Mouse (Mus musculus): ENCODE data around the gene Rsc1a1. TPM values are rescaled to one million over a fixed set of nuclear protein-coding genes. Genes with fewer than 3 reads are reported as not detected.

Rsc1a1 gene
- polyA plus RNA-seq, 1 experiment from 2014 or later, result 0.44 TPM

DNA sequence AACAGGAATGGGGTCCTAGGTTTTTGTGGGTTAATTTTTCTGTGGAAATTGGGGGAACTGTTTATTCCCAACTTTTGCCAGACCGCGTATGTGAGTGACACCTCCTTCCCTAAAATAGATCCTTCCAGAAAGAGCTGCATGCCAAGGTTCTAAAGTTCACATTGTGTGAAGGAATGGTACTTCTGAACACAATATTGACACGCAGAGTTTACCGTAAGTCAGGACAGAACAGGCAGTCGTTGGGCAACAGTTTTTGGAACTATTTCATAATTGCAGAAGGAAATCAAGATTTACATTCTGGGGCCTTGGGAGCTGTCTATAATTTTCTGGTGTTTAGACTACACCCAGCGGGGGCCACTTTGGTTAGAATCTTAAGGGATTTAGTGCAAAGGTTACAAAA is 36.6 kb upstream of the Rsc1a1 start:
- H3K4me2 ChIP-seq, result peak overlapping the region; percentile 91
- peaks cover 6% of the 10 kb centered on the region; the same call in 1 of the 2 replicates for H3K36me3 ChIP-seq
- H3K4me1 ChIP-seq (replicated peaks), result peaks cover 34% of the 10 kb centered on the region
- ATAC-seq (ENCODE audit: low FRiP score), result no peak
- H3K9ac ChIP-seq, result peak overlapping the region; percentile 96; the same call in 1 of the 2 replicates
- H3K9me3 ChIP-seq, result no peaks in the 10 kb centered on the region
- 79% methylated on average over 6 of the region's 6 CpGs for WGBS
- peak overlapping the region; percentile 92 for H3K4me3 ChIP-seq
- H3K27me3 ChIP-seq, result no peaks in the 10 kb centered on the region
- no peak overlapping the region for H3K27ac ChIP-seq

DNA sequence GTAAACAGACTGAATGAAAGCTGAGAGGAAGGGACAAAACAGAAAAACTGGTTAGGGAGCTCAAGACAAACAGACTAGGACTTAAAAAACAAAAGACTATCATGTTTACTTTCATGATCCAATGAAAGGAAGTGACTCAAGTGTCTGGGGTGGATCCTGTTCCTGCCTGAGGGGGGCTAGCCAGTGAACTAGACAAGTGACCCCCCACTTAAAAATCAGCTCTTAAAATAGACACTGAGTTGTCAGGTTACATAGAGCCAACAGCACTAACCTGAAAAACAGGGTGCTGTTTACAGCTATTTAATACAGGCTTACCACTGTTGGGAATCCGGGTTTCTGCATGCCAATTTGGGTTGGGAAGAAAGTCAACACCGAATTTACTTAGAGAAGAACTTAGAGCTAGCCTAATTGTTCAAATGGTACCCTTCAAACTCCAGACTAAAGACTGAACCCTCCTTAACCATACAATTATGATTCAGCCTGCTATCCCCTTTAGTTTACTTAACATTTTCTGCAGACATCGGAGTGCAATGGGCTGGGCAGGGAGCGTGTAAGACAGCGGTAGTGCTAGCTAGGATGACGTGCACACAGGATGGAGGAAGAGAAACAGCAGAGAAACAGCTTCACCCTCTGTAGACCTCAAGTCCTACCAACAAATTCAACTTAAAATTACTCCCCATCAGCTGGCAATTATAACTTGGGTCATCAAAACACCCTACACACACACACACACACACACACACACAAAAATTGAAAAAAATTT is 35.5 kb upstream of the Rsc1a1 start:
- Histone ChIP-seq H3K36me3 (peaks cover 8% of the 10 kb centered on the region; the same call in 1 of the 2 replicates), H3K4me3 (no peak overlapping the region), H3K4me2 (peak overlapping the region; percentile 91), H3K27me3 (no peaks in the 10 kb centered on the region), H3K27ac (no peak overlapping the region), H3K9ac (no peak overlapping the region), H3K4me1 (replicated peaks) (peaks cover 34% of the 10 kb centered on the region), H3K9me3 (no peaks in the 10 kb centered on the region)
- no peak for ATAC-seq (ENCODE audit: low FRiP score)
- 78% methylated on average over 6 of the region's 6 CpGs for WGBS

GRCm38 (mm10) chr4:141719304-141719703 is 33.9 kb upstream of the Rsc1a1 start:
- Histone ChIP-seq H3K4me1 (replicated peaks) (peaks cover 39% of the 10 kb centered on the region), H3K4me3 (no peak overlapping the region), H3K27ac (no peak overlapping the region), H3K4me2 (no peak overlapping the region), H3K9me3 (no peaks in the 10 kb centered on the region), H3K9ac (no peak overlapping the region), H3K36me3 (peaks cover 8% of the 10 kb centered on the region; the same call in 1 of the 2 replicates), H3K27me3 (no peaks in the 10 kb centered on the region)
- WGBS, result 98% methylated on average over 1 of the region's 1 CpGs
- no peak for ATAC-seq (ENCODE audit: low FRiP score)

- Histone ChIP-seq H3K27ac (no peak overlapping the region), H3K9me3 (no peaks in the 10 kb centered on the region), H3K27me3 (no peaks in the 10 kb centered on the region), H3K4me2 (no peak overlapping the region), H3K4me1 (replicated peaks) (peaks cover 33% of the 10 kb centered on the region), H3K36me3 (peaks cover 15% of the 10 kb centered on the region), H3K4me3 (no peak overlapping the region), H3K9ac (no peak overlapping the region)
- no peak for ATAC-seq (ENCODE audit: low FRiP score)
- 80% methylated on average over 4 of the region's 4 CpGs for WGBS
Observed at GRCm38 (mm10) chr4:141717633-141718032, 32.2 kb upstream of the Rsc1a1 start.

DNA sequence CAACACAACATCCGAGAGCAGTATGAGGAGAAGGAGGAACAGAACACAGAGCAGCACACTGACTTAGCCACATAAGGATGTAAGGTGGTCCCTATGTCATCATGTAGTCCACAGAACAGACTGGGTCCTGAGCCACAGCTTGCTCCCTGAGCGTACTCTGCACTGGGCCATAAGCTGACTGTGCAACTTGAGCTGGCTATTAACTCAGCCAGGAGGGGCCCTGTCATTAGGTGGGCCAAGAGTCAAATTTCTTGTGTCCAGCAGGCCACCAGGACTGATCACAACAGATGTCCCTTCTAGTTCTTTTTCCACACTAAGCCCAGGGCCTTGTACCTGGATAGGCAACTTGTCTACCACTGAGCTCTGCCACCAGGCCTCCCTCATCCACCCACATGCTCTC is 29.6 kb upstream of the Rsc1a1 start:
- Histone ChIP-seq H3K36me3 (peaks cover 38% of the 10 kb centered on the region), H3K27ac (no peak overlapping the region), H3K27me3 (no peaks in the 10 kb centered on the region), H3K9me3 (no peaks in the 10 kb centered on the region), H3K4me1 (replicated peaks) (peaks cover 9% of the 10 kb centered on the region; the same call in 1 of the 2 replicates), H3K4me2 (no peak overlapping the region), H3K9ac (no peak overlapping the region), H3K4me3 (no peak overlapping the region)
- no peak for ATAC-seq (ENCODE audit: low FRiP score)
- WGBS, result 76% methylated on average over 2 of the region's 2 CpGs

DNA sequence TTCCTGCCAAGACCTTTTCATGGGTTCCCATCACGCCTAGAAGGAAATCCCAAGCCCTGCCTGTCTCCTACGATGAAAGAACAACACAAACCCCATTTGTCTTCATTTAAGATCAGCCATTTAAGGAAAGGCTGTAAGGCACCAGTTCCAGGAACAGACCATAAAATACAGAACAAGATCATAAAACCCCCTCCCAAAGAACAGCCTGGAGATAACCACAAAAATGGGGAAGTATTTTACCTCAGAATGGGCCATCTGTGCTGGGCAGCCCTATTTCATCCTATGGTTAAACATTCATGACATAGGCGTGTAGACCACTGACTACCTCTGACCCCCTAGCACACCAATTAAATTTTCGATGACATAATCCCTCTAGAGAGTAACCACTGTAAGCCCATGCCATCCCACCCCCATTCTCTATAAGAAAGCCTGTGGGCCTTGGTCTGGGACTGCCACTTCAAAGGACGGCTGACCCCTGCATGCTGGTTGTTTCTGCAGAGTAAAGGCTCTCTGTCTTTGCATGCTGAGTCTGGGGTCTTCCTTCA is 28.3 kb upstream of the Rsc1a1 start:
- Histone ChIP-seq H3K4me2 (no peak overlapping the region), H3K27ac (no peak overlapping the region), H3K9me3 (no peaks in the 10 kb centered on the region), H3K9ac (no peak overlapping the region), H3K4me1 (replicated peaks) (peaks cover 5% of the 10 kb centered on the region; the same call in 1 of the 2 replicates), H3K36me3 (peaks cover 51% of the 10 kb centered on the region), H3K27me3 (no peaks in the 10 kb centered on the region), H3K4me3 (no peak overlapping the region)
- ATAC-seq (ENCODE audit: low FRiP score), result no peak
- 90% methylated on average over 5 of the region's 5 CpGs for WGBS

GRCm38 (mm10) chr4:141711250-141711649 is 25.9 kb upstream of the Rsc1a1 start:
- Histone ChIP-seq H3K27ac (no peak overlapping the region), H3K36me3 (peaks cover 71% of the 10 kb centered on the region), H3K4me3 (no peak overlapping the region), H3K9me3 (no peaks in the 10 kb centered on the region), H3K9ac (no peak overlapping the region), H3K4me1 (replicated peaks) (peaks cover 5% of the 10 kb centered on the region; the same call in 1 of the 2 replicates), H3K4me2 (no peak overlapping the region), H3K27me3 (no peaks in the 10 kb centered on the region)
- ATAC-seq (ENCODE audit: low FRiP score), result no peak
- 96% methylated on average over 1 of the region's 1 CpGs for WGBS

GRCm38 (mm10) chr4:141708971-141709370 is 23.6 kb upstream of the Rsc1a1 start:
- Histone ChIP-seq H3K4me3 (no peak overlapping the region), H3K9me3 (no peaks in the 10 kb centered on the region), H3K4me2 (no peak overlapping the region), H3K27ac (no peak overlapping the region), H3K27me3 (no peaks in the 10 kb centered on the region), H3K36me3 (peaks cover 94% of the 10 kb centered on the region), H3K9ac (no peak overlapping the region), H3K4me1 (replicated peaks) (no peaks in the 10 kb centered on the region)
- 96% methylated on average over 2 of the region's 2 CpGs for WGBS
- ATAC-seq (ENCODE audit: low FRiP score), result no peak

GRCm38 (mm10) chr4:141708005-141708404 is 22.6 kb upstream of the Rsc1a1 start:
- Histone ChIP-seq H3K9me3 (no peaks in the 10 kb centered on the region), H3K4me3 (no peak overlapping the region), H3K4me2 (no peak overlapping the region), H3K9ac (no peak overlapping the region), H3K36me3 (peaks cover 100% of the 10 kb centered on the region), H3K4me1 (replicated peaks) (no peaks in the 10 kb centered on the region), H3K27ac (no peak overlapping the region), H3K27me3 (no peaks in the 10 kb centered on the region)
- 95% methylated on average over 7 of the region's 7 CpGs for WGBS
- ATAC-seq (ENCODE audit: low FRiP score), result no peak

DNA sequence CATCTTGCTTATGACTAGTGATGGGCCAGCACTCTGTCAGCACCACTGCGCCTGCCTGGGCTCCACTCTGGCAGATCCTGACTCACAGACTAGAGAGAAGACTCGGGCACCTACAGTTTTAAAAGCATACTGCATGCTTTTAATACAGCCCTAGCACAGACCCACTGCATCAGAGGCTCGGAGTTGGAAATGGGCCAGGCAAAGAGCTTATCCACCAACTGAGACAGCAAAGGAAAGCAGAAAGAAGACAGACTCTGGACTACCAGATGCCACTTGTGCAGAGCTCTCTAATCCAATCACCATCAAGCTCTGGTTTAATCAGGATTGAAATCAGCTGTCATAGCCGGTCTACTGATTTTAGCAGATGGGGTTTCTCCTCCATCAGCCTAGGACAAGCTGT is 19.9 kb upstream of the Rsc1a1 start:
- 86% methylated on average over 4 of the region's 4 CpGs for WGBS
- Histone ChIP-seq H3K9ac (no peak overlapping the region), H3K27me3 (no peaks in the 10 kb centered on the region), H3K36me3 (peaks cover 97% of the 10 kb centered on the region), H3K27ac (0 out of 2 replicates have a peak overlapping the region, but pooled peaks have one; percentile 8), H3K9me3 (no peaks in the 10 kb centered on the region), H3K4me3 (no peak overlapping the region), H3K4me2 (no peak overlapping the region), H3K4me1 (replicated peaks) (no peaks in the 10 kb centered on the region)
- no peak for ATAC-seq (ENCODE audit: low FRiP score)

DNA sequence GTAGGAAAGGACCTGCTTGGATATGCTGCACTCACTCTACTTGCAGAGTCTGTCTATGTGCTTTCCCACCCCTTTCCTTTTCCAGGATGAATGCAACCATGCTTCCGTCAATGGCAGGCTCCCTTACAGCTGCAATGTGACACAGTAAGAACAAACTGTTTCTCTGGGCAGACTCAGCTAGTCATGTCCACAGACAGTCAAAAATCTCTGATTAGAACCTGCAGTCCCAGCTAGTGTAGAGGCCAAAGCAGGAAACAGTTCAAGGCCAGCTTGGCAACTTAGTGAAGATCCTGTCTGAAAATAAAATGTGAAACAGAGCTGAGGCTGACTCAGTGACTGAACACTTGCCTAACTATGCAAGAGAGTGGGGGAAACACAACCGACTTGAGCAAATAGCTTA is 19.2 kb upstream of the Rsc1a1 start:
- Histone ChIP-seq H3K9me3 (no peaks in the 10 kb centered on the region), H3K36me3 (peaks cover 97% of the 10 kb centered on the region), H3K27me3 (no peaks in the 10 kb centered on the region), H3K4me1 (replicated peaks) (no peaks in the 10 kb centered on the region), H3K27ac (no peak overlapping the region), H3K4me2 (no peak overlapping the region), H3K9ac (no peak overlapping the region), H3K4me3 (no peak overlapping the region)
- WGBS, result 90% methylated on average over 2 of the region's 2 CpGs
- no peak for ATAC-seq (ENCODE audit: low FRiP score)

DNA sequence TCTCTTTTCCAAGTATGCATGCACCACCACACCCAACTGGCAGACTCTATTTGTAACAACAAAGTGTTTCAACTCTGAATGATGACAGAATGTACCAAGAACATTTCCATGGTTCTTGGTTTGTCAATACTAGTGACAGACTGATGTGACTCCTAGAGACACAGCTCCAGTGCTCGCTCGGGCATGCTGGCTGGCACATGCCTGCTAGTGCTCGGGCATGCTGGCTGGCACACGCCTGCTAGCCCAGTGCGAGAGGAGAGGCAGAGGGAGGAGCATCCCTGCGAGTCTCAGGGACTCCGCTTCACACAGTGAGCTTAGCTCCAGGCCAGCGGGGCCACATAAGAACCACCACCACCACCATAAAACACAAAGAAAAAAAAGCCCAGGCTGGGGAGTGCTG is 9.3 kb upstream of the Rsc1a1 start:
- peaks cover 93% of the 10 kb centered on the region for H3K36me3 ChIP-seq
- H3K4me2 ChIP-seq, result no peak overlapping the region
- 94% methylated on average over 8 of the region's 8 CpGs for WGBS
- ATAC-seq (ENCODE audit: low FRiP score), result no peak
- no peaks in the 10 kb centered on the region for H3K27me3 ChIP-seq
- no peak overlapping the region for H3K9ac ChIP-seq
- no peaks in the 10 kb centered on the region for H3K4me1 ChIP-seq (replicated peaks)
- H3K27ac ChIP-seq, result no peak overlapping the region
- no peaks in the 10 kb centered on the region for H3K9me3 ChIP-seq
- no peak overlapping the region for H3K4me3 ChIP-seq

GRCm38 (mm10) chr4:141688505-141688904 is 3.1 kb upstream of the Rsc1a1 start:
- 95% methylated on average over 8 of the region's 8 CpGs for WGBS
- H3K4me3 ChIP-seq, result no peak overlapping the region
- no peak overlapping the region for H3K27ac ChIP-seq
- no peaks in the 10 kb centered on the region for H3K9me3 ChIP-seq
- no peak overlapping the region for H3K4me2 ChIP-seq
- H3K36me3 ChIP-seq, result peaks cover 82% of the 10 kb centered on the region
- no peaks in the 10 kb centered on the region for H3K27me3 ChIP-seq
- ATAC-seq (ENCODE audit: low FRiP score), result no peak
- no peak overlapping the region for H3K9ac ChIP-seq
- H3K4me1 ChIP-seq (replicated peaks), result no peaks in the 10 kb centered on the region

Data from hindbrain, embryonic 13.5 days (tissue).